Mouse (Mus musculus) ovary, adult 10 weeks (tissue): Measurements from ENCODE around the gene Ptgr1. TPM values are rescaled to one million over a fixed set of nuclear protein-coding genes. Genes with fewer than 3 reads are reported as not detected.

Source experiments
- polyA plus RNA-seq: library from polyadenylated mRNA; stranded (reverse); fragments of 350-450 nt; fragmentation: Illumina TruSeq; extraction: RNeasy Lipid Tissue Mini Kit (QIAGEN cat#74804); gene quantifications from one replicate; pipeline ENCODE4 v1.2.3, GENCODE M21; 2014

Ptgr1 gene
- 14.3 TPM for polyA plus RNA-seq

GRCm38 (mm10) chr4:58986540-58987190 is at the start of gene Ptgr1:
Ptgr1 (minus strand) TSS chr4:58987119.

GRCm38 (mm10) chr4:59034918-59035785 is 48.2 kb upstream of the Ptgr1 start, which contains the start of gene Gng10:
Gng10 (plus strand) TSS chr4:59035088.

GRCm38 (mm10) chr4:59002948-59003805 is 16.3 kb upstream of the Ptgr1 start, which contains the start of gene Gm20503:
Gm20503 (plus strand) TSS chr4:59003210.

GRCm38 (mm10) chr4:58994762-58995161 is 7.8 kb upstream of the Ptgr1 start, which contains the start of gene Dnajc25:
Dnajc25 (plus strand) TSS chr4:58995062.

GRCm38 (mm10) chr4:58943420-58944205 is 43.3 kb downstream of the Ptgr1 start, which contains the start of gene Zkscan16:
Zkscan16 (plus strand) TSS chr4:58943628.

Other genes with a start within 250 kb of the Ptgr1 start
- gene Olfr267, start 199.4 kb downstream of the Ptgr1 start, polyA plus RNA-seq = not detected
- gene Ecpas, start 74.4 kb downstream of the Ptgr1 start, polyA plus RNA-seq = 151 TPM
- gene Zkscan16, start 43.5 kb downstream of the Ptgr1 start, polyA plus RNA-seq = 2.6 TPM
- 36.6 TPM for gene Dnajc25, start 7.9 kb upstream of the Ptgr1 start, polyA plus RNA-seq
- not detected for gene Gm20503, start 16.1 kb upstream of the Ptgr1 start, polyA plus RNA-seq
- 166 TPM for gene Gng10, start 48.0 kb upstream of the Ptgr1 start, polyA plus RNA-seq
- 2.8 TPM for gene AI481877, start 151.9 kb upstream of the Ptgr1 start, polyA plus RNA-seq
- 118 TPM for gene Ugcg, start 202.1 kb upstream of the Ptgr1 start, polyA plus RNA-seq